Mouse (Mus musculus) frontal cortex, postnatal 36 days (tissue): ENCODE measurements around the gene Cpsf6.

Experiments
- DNase-seq, 2 experiments: peaks; one replicate each; pipeline ENCODE4 v3.0.0; 2022; ENCODE audit warnings: low spot score in 2 of 2

Gene Cpsf6

DNA sequence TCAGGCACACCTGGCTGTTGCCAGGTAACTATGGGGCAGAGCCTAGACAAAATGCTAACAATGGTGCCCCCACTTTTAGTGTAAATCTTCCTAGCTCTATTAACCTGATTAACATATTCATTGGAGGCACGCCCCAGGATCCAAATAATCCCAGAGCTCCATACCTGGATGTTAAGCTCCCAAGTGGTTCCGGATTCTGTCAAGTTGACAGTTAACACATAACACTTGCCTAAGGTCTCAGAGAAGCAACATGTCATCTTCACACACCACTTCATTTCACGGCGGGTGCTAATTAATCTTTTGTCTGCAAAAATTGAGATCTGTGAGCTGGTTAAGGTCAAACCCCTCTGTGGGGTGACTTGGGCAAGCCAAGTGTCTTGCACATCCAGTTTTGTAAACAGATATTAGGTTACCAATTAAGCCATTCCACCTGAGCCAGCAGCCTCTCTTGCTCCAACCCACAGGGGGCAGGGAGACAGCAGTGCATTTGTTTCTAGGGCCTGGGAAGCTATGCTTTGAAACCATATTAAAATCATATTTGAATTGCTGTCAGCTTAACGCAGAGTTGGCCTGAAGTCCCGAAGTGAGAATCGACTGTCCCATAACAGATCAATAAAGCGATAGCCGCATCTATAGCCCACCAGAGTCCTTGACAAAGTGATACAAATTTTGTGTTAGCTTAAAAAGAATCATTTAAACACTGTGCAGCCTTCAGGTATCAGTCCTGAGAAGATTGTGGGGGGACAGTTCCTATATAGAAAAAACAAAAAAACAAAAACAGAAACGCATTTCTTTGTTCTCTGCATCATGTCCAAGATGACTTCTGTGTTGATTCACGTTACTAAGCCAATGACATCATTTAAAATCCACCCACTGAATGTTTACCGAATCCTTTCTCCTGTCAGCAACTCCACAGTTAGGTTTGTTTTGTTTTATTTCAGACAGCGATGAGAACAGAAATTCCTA, 34.0 kb upstream of the Cpsf6 start:
- DNase-seq = no peak

DNA sequence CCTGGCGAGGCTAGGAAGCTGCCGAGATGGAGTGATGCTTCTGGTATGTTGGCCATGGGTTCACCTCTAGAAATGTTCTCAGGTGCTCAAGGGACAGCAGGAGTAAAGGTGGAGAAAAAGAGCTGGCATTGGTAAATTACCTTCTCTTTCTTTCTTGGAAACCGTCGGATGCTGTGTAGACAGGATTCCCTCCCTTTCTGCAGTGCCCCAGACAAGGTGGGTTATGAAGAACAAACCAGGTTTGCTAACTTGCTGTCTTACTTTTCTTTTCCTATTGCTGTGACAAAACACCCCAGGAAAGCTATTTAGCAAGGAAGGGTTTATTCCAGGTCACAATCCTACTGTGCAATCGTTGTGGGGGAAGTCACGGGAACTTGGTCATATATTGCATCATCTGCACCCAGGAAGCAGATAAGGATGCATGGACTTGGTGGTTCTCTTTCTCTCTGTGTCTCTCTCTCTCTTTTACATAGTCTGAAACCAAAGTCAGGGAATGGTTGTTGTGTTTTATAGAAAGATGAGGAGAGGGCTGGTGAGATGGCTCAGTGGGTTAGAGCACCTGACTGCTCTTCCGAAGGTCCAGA, 32.8 kb upstream of the Cpsf6 start:
- no peak for DNase-seq

- no peak for DNase-seq
These were observed 32.1 kb upstream of the Cpsf6 start for GRCm38 (mm10) chr10:117411716-117412473.

DNA sequence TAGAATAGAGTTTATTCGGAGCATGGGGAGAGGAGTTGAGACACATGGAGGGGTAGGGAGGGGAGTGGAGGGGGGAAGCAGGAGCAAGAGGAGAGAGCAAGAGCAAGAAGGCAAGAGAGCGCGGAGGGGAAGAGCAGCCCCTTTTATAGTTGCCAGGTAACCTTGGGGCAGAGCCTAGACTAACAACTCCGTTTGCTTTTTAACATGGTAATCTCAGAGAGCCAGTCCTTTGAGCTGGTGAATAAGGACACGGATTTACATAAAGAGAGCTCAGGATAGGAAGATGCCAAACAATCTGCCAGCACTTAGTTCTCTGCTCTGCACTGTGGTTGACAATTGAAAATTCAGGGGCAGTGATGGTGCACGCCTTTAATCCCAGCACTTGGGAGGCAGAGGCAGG, 31.3 kb upstream of the Cpsf6 start:
- no peak for DNase-seq

DNA sequence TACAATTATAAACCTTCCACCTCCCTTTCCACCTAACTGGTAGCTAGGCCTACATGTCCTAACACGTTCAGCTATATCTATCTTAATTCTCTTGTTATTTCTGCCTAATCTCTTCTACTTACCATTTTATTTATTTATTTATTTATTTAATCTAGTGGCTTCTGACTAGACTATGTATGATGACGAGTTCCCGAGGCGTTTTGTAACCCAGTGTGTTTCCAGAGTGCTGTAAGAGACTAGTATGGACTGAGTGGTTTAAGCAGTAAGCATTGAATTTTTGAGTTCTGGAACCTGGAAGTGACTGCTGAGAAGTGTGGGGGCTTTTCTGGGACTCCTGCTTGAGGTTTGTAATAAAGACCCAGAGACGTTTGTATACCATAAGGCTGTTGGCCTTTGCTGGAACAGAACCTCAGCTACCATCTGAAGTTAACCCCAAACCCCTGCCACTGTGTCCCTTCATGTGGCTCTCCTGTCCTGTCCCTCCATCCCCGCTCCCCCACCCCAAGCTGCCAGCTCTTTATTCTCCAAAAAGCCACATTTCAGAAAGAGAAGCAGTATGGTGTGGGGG, 30.8 kb upstream of the Cpsf6 start:
- DNase-seq = no peak

- no peak for DNase-seq
These were observed 29.8 kb upstream of the Cpsf6 start for GRCm38 (mm10) chr10:117409373-117410354.

GRCm38 (mm10) chr10:117408545-117409372, 28.9 kb upstream of the Cpsf6 start:
- no peak for DNase-seq

DNA sequence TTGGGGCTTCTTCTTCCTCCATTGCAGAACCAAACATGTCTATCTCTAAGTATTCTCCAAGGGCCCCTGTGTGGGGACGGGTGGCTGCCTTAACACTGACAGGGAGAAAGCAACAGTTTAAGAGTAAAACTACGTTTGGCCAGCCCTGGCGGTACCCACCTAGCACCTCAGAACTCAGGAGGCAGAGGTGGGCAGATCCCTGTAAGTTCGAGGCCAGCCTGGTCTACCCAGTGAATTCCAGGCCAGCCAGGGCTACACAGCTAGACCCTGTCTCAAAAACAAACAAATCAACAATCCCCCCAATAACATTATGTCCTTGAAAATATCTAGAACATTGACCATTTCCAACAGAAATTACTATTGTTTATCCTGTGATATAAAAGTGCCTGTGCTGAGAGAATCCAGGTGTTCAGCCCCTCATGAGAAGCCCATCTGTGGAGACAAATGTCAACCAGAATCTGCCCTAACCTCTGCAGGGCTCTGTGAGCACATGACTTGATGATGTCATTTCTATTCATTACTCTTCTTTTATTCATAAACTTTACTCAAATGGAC, 28.0 kb upstream of the Cpsf6 start:
- no peak for DNase-seq

GRCm38 (mm10) chr10:117406843-117407733, 27.3 kb upstream of the Cpsf6 start:
- DNase-seq = no peak

DNA sequence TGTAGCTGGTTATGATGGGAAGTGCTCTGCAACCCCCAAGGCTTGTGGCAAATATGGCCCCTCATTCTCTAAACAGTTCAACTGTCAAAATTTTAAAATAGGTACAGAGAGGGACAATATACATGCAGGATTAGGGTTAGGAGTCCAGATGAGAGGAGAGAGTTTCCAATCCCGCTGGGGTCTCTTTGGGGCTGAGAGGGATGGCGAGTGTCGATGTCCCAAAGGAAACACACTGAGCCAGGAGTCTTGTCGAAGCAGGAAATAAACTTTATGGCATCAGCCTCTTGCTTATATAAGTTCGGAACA, 26.4 kb upstream of the Cpsf6 start:
- DNase-seq = no peak

- DNase-seq = no peak
These were observed 25.9 kb upstream of the Cpsf6 start for GRCm38 (mm10) chr10:117405526-117406282.

DNA sequence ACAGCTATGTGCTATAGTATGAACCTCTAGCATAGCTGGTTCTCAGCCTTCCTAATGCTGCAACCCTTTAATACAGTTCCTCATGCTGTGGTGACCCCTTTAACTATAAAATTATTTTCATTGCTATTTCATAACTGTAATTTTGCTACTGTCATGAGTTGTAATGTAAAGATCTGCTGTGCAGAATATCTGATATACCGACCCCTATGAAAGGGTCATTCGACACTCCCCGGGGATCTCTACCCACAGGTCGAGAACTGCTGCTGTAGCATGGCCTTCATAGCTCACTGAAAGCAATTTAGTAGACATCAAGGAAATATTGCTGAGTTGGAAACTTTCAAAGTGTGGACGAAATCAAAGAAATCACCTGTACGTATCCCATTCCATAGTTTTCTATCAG, 24.6 kb upstream of the Cpsf6 start:
- DNase-seq = no peak

GRCm38 (mm10) chr10:117403344-117403953, 23.6 kb upstream of the Cpsf6 start:
- DNase-seq = no peak

DNA sequence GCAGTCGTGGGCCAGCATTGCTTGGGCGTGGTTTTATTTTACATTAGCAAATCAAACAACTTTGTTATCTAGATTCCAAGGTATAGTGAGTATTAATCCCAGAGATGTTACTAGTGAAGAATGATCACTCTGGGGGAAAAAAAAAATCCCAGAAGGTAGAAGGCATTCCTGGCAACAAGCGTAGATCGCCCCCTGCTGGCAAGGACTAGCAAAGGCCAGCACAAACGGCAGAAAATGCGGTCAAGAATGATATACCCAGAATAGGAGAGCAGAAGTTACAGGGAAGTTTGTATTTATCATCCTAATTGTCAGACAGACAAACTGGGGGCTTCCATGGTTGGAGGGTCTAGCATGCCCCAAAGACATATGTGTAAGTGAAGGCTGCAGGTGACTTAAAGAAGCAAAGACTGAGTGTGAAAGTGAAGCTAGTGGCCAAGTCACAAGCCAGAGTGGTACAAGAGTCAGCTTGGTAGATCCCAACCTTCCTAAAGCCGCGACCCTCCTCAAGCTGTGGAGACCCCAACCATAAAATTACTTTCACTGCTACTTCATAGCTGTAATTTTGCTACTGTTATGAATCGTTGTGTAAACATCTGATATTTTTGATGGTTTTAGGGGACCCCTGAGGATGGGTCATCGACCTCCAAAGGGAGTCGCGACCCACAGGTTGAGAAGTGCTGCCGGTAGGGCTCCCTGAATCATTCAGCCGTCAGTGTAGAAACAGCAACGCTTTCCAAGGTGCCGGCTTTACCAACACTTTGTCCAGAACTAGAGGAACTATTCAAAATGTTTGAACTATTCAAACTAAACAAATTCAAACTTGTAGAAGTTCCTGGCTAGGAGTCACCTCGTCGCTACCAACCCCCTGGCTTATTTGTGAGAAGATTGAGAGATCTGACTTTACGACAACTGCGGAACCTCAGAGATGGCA, 22.9 kb upstream of the Cpsf6 start:
- DNase-seq = peak in 1 of 2 experiments; percentile 12

DNA sequence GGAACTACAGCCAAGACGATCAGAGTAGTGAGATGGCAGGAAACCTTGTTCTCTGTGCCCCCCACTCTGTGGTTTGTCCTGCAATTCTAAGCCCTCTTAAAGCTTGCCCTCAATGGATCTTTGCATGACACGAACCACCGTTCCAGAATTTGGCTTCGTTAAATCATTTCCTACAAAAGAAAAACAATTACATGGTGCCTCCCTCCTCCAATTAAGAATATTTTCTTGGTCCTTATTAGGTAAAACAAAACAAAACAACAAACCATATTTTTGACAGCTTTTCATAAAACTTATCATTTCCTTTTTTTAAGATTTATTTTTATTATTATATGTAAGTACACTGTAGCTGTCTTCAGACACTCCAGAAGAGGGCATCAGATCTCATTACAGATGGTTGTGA, 21.5 kb upstream of the Cpsf6 start:
- DNase-seq = no peak

GRCm38 (mm10) chr10:117400246-117400954, 20.6 kb upstream of the Cpsf6 start:
- no peak for DNase-seq
